Mouse (Mus musculus) stomach, embryonic 16.5 days (tissue): ENCODE measurements around the gene Nbr1. TPM values are rescaled to one million over a fixed set of nuclear protein-coding genes. Genes with fewer than 3 reads are reported as not detected.

Experiments used
- ATAC-seq: fragments of 200-750 bp; cut with Nextera tagmentation; 2 replicates; pipeline ENCODE4 v1.8.0; 2017; ENCODE audit warnings: moderate number of reproducible peaks, moderate TSS enrichment; ENCODE audit not compliant: insufficient read depth, low FRiP score
- H3K27ac ChIP-seq: fragments of 300-500 bp; sonication (generic); 2 replicates; pipeline ENCODE4 v1.5.1; 2014; ENCODE audit warnings: low read length
- H3K27me3 ChIP-seq: fragments of 300-500 bp; sonication (generic); 2 replicates; pipeline ENCODE4 v1.6.1; 2014; ENCODE audit warnings: low read length, control low read depth, mixed read lengths; ENCODE audit not compliant: control insufficient read depth, insufficient read depth
- H3K36me3 ChIP-seq: fragments of 300-500 bp; sonication (generic); 2 replicates; pipeline ENCODE4 v1.6.1; 2014; ENCODE audit warnings: low read length; ENCODE audit not compliant: control insufficient read depth, insufficient read depth
- H3K4me1 ChIP-seq: fragments of 300-500 bp; sonication (generic); 2 replicates; pipeline ENCODE4 v1.6.1; 2014; ENCODE audit warnings: low read length, control low read depth, mixed read lengths; ENCODE audit not compliant: control insufficient read depth, insufficient read depth
- H3K4me2 ChIP-seq: fragments of 300-500 bp; sonication (generic); 2 replicates; pipeline ENCODE4 v1.6.1; 2014; ENCODE audit warnings: low read depth, low read length, mixed read lengths
- H3K4me3 ChIP-seq: fragments of 300-500 bp; sonication (generic); replicated peaks from 2 replicates; pipeline ENCODE4 v1.5.1; 2014; ENCODE audit warnings: mild to moderate bottlenecking, low read length
- H3K9ac ChIP-seq: fragments of 300-500 bp; sonication (generic); 2 replicates; pipeline ENCODE4 v1.6.1; 2014; ENCODE audit warnings: low read length
- H3K9me3 ChIP-seq: fragments of 300-500 bp; sonication (generic); replicated peaks from 2 replicates; pipeline ENCODE4 v1.6.1; 2016; ENCODE audit warnings: low read length, control low read depth; ENCODE audit not compliant: control insufficient read depth
- WGBS: fragments of 180-500 bp; shearing (Covaris S2); extraction: QIAGEN DNeasy Blood & Tissue Kit; methylation state at CpG from one replicate; pipeline ENCODE4 v1.1.7; 2014; 5-methylcytosine and 5-hydroxymethylcytosine counted together
- polyA plus RNA-seq: library from polyadenylated mRNA; unstranded; fragments of >200 nt; fragmentation: Nextera tagmentation; extraction: Ambion mirVana; gene quantifications from 2 replicates; pipeline ENCODE4 v1.2.1, GENCODE M21; 2015

Gene Nbr1
- polyA plus RNA-seq, 1 experiment from 2014 or later, result 68.7 TPM

GRCm38 (mm10) chr11:101543533-101543932, 8.4 kb upstream of the Nbr1 start:
- Histone ChIP-seq H3K36me3 (no peaks in the 10 kb centered on the region; the same call in 1 of the 2 replicates), H3K4me1 (no peaks in the 10 kb centered on the region), H3K9me3 (no peaks in the 10 kb centered on the region), H3K4me2 (no peak overlapping the region), H3K9ac (no peak overlapping the region), H3K27me3 (no peaks in the 10 kb centered on the region), H3K27ac (no peak overlapping the region), H3K4me3 (no peak overlapping the region)
- WGBS, result 84% methylated on average over 9 of the region's 9 CpGs
- no peak for ATAC-seq

DNA sequence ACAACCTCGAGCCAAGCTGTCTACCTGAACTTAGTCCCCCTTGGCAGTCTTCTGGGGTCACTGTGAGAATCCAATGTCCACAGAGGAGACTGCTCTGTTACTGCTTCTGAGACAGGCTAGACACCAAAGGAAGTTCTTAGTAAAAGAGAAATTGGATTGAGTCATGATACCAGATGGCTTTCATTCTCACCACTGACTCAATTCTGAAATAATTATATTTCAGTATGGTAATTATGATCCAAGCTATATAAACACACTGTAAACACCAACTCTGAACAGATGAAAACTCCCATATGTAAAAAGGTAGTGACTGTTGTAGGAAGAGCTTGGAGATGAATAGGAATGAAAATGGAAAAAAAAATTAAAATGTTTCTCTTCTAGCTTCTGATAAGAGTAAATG, 7.8 kb upstream of the Nbr1 start:
- no peak for ATAC-seq
- Histone ChIP-seq H3K9ac (no peak overlapping the region), H3K4me3 (no peak overlapping the region), H3K36me3 (no peaks in the 10 kb centered on the region; the same call in 1 of the 2 replicates), H3K27ac (no peak overlapping the region), H3K9me3 (no peaks in the 10 kb centered on the region), H3K4me2 (no peak overlapping the region), H3K4me1 (no peaks in the 10 kb centered on the region), H3K27me3 (no peaks in the 10 kb centered on the region)
- 68% methylated on average over 1 of the region's 1 CpGs for WGBS

DNA sequence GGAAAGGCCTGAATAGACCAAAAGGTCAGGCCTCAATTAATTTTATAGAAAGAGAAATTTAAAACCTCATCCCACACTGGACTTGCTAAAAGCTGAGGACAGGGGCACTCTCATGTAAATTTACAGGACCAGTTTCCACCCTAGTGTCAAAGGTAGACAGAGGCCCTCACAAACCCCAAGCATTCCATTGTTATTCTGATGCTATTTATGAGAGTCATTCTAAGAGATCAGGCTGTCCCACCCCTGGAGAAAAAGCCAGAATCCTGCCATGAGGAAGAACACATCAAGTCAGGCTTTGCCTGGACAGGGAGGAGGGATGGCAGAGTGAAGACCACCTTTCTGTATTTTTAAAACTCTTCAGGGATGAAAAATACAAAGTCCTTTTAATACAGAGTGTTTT, 3.4 kb upstream of the Nbr1 start:
- no peak for ATAC-seq

GRCm38 (mm10) chr11:101552476-101553300, 739 bp downstream of the Nbr1 start:
- Histone ChIP-seq H3K27ac (peak overlapping the region; percentile 97), H3K9me3 (no peaks in the 10 kb centered on the region), H3K36me3 (no peaks in the 10 kb centered on the region), H3K9ac (peak overlapping the region; percentile 88), H3K4me3 (peak overlapping the region; percentile 96), H3K4me2 (peak overlapping the region; percentile 73), H3K27me3 (no peaks in the 10 kb centered on the region), H3K4me1 (peaks cover 17% of the 10 kb centered on the region)
- under 1% methylated on average over 37 of the region's 37 CpGs for WGBS
- ATAC-seq, result peak; percentile 98

More for the DNA sequence above, 3.4 kb upstream of the Nbr1 start:
- Histone ChIP-seq H3K4me1 (0 out of 2 replicates have a peak, but pooled peaks cover 8% of the 10 kb centered on the region), H3K4me2 (no peak overlapping the region), H3K27me3 (no peaks in the 10 kb centered on the region), H3K27ac (no peak overlapping the region), H3K9me3 (no peaks in the 10 kb centered on the region), H3K9ac (no peak overlapping the region), H3K4me3 (no peak overlapping the region), H3K36me3 (no peaks in the 10 kb centered on the region; the same call in 1 of the 2 replicates)

DNA sequence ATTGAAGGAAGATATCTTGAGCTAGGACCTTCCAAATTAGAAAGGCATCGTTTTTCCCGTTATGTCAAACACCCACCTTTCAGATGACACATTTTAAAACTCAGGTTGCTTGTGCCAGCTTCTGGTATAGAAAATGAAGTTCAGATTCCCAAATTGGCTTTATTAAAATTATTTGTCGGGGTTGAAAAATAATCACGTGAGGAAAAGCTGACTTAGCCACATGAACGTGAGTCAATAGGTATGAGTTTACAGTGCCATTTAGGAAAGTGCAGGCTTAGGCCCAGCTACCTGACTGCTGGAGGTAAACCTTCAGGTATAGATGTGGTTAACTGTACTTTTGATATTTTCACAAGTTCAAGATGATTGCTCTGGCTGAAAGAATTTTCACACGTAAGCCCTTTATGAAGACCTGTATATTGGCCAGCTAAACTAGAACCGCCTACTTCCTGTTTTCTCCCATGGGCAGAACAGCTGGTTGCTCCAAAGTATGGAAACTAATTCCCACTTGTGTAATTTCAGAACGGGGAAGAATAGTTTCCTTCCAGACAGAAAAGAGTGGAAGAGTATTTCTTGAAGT, 1.5 kb downstream of the Nbr1 start:
- peak overlapping the region; percentile 88 for H3K9ac ChIP-seq
- 9% methylated on average over 8 of the region's 8 CpGs for WGBS
- H3K9me3 ChIP-seq, result no peaks in the 10 kb centered on the region
- peak overlapping the region; percentile 96 for H3K4me3 ChIP-seq
- H3K27me3 ChIP-seq, result no peaks in the 10 kb centered on the region
- H3K4me1 ChIP-seq, result peaks cover 17% of the 10 kb centered on the region
- ATAC-seq, result no peak
- peak overlapping the region; percentile 73 for H3K4me2 ChIP-seq
- H3K36me3 ChIP-seq, result no peaks in the 10 kb centered on the region
- peak overlapping the region; percentile 90 for H3K27ac ChIP-seq

- Histone ChIP-seq H3K27me3 (no peaks in the 10 kb centered on the region), H3K9ac (no peak overlapping the region), H3K27ac (no peak overlapping the region), H3K9me3 (no peaks in the 10 kb centered on the region), H3K36me3 (no peaks in the 10 kb centered on the region), H3K4me3 (no peak overlapping the region), H3K4me2 (no peak overlapping the region), H3K4me1 (peaks cover 9% of the 10 kb centered on the region)
- no peak for ATAC-seq
- 91% methylated on average over 7 of the region's 7 CpGs for WGBS
These were observed 4.6 kb downstream of the Nbr1 start for GRCm38 (mm10) chr11:101556541-101556940.

- H3K9ac ChIP-seq, result no peak overlapping the region
- no peaks in the 10 kb centered on the region for H3K9me3 ChIP-seq
- 78% methylated on average over 2 of the region's 2 CpGs for WGBS
- no peak for ATAC-seq
- H3K4me1 ChIP-seq, result peaks cover 9% of the 10 kb centered on the region
- no peak overlapping the region for H3K27ac ChIP-seq
- no peak overlapping the region for H3K4me3 ChIP-seq
- no peaks in the 10 kb centered on the region for H3K36me3 ChIP-seq
- no peak overlapping the region for H3K4me2 ChIP-seq
- H3K27me3 ChIP-seq, result no peaks in the 10 kb centered on the region
These were observed 5.0 kb downstream of the Nbr1 start for GRCm38 (mm10) chr11:101556954-101557353.

GRCm38 (mm10) chr11:101562391-101562790, 10.4 kb downstream of the Nbr1 start:
- Histone ChIP-seq H3K36me3 (peaks cover 20% of the 10 kb centered on the region; the same call in 1 of the 2 replicates), H3K27ac (no peak overlapping the region), H3K9ac (no peak overlapping the region), H3K27me3 (no peaks in the 10 kb centered on the region), H3K4me3 (no peak overlapping the region), H3K9me3 (no peaks in the 10 kb centered on the region), H3K4me2 (no peak overlapping the region), H3K4me1 (no peaks in the 10 kb centered on the region)
- ATAC-seq, result no peak
- 37% methylated on average over 5 of the region's 5 CpGs for WGBS

DNA sequence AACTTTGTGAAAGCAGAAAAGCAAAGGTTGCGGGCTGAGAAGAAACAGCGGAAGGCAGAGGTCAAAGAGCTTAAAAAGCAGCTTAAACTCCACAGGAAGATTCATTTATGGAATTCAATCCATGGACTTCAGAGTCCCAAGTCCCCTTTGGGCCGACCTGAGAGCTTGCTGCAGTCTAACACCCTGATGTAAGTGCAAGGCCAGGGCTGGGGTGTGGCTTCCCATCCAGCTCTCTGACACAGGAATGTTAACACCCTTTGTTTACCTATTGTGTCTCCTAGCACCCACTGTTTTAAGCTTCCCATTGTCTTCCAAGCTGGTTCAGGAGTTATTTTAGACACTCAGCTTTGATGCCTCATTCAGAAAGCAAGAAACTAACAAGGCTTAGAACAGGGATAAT, 16.5 kb downstream of the Nbr1 start:
- Histone ChIP-seq H3K9ac (no peak overlapping the region), H3K4me1 (no peaks in the 10 kb centered on the region), H3K4me3 (no peak overlapping the region), H3K4me2 (no peak overlapping the region), H3K27ac (no peak overlapping the region), H3K27me3 (no peaks in the 10 kb centered on the region), H3K9me3 (no peaks in the 10 kb centered on the region), H3K36me3 (peaks cover 34% of the 10 kb centered on the region; the same call in 1 of the 2 replicates)
- WGBS, result 72% methylated on average over 3 of the region's 3 CpGs
- no peak for ATAC-seq
